Mouse (Mus musculus) naive thymus-derived CD4-positive, alpha-beta T cell, adult 2 months (primary cell): ENCODE results near the gene Zrsr1.

Source experiments
- DNase-seq: peaks from one replicate; pipeline ENCODE4 v3.0.0-alpha.2; 2011; ENCODE audit warnings: low read depth

The Zrsr1 gene

DNA sequence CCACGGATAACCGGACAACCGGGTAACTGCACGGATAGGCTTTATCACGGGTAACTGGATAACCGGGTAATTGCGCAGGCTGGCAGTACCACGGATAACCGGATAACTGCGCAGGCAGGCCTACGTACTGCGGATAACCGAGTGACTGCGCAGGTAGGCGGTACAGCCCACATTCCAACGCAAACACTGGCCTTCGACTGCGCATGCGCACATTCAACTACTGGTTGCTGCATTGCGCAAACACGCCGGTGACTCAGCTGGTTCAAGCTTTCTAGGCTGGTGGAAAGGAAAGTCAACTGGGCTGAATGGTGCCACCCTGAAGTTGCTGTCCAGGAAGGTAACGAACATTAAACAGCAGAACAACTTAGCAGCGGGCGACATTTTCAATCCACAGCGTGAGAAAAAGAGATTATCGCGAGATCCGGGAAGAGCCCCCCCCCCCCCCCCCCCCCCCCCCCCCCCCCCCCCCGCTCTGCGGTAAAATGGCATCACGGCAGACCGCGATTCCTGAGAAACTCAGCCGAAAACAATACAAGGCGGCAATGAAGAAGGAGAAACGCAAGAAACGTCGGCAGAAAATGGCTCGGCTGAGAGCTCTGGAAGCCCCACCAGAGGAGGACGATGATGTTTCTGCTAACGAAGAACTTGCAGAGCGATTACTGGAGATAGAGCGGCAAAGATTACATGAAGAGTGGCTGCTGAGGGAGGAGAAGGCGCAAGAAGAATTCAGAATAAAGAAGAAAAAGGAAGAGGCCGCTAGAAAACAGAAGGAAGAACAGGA lies 1.1 kb downstream of the Zrsr1 start:
- peak; percentile 91 for DNase-seq

DNA sequence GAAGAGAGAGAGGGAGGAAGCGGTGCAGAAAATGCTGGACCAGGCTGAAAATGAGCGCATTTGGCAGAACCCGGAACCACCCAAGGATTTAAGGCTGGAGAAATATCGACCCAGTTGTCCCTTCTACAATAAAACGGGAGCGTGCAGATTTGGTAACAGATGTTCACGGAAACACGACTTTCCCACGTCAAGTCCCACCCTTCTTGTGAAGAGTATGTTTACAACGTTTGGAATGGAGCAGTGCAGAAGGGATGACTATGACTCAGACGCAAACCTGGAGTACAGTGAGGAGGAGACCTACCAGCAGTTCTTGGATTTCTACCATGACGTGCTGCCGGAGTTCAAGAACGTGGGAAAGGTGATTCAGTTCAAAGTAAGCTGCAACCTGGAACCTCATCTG lies 1.8 kb downstream of the Zrsr1 start:
- DNase-seq, result peak; percentile 32

DNA sequence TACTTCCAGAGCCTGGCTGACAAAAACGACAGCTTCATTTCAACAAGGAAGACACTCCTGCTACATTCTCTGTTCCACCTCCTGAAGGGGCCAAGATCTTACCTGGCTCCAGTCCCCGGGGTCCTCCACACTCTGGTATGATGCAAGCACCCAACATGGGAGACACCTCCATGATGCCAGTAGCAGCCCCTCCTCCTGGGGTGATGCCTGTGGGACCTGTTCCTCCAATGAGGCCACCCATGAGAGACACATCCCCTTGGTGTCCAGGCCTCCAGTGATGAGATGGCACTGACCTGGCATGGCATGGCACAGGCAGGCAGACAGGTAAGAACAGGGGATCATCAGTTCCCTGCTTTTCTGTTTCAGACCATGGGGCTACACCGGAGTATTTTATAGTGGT lies 6.4 kb downstream of the Zrsr1 start:
- DNase-seq, result no peak

DNA sequence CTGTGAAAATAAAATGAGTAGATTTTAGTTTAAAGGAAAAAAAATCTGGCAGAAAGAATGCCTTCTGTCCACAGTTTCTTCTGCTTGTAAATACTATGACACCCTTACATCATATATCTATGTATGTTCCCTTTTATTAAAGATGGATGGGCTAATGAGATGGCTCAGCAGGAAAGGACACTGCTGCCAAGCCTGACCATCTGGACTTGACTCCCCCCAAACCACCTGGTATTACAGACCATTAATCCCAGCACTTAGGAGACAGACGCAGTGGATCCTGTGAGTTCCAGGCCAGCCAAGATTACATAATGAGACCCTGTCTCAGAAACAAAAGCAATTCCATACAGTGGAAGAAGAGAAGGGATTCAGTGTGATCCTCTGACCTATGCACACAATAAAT lies 6.9 kb downstream of the Zrsr1 start:
- no peak for DNase-seq

DNA sequence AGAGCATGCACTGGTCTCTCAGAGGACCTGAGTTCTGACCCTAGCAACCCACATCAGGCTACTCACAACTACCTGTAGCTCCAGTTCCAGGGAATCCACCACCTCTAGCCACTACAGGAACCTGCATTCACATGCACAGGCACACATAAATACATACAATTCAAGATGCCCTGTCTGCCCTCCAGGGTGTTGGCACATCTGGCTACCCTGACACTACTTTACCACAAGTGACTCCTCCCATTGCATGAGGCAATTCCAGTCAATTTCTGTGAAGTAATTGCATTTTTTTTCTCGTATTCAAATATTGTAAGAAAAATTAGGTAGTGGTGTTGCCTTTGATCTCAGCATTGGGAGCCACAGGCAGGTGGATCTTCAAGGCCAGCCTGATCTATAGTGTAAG lies 7.4 kb downstream of the Zrsr1 start:
- no peak for DNase-seq

DNA sequence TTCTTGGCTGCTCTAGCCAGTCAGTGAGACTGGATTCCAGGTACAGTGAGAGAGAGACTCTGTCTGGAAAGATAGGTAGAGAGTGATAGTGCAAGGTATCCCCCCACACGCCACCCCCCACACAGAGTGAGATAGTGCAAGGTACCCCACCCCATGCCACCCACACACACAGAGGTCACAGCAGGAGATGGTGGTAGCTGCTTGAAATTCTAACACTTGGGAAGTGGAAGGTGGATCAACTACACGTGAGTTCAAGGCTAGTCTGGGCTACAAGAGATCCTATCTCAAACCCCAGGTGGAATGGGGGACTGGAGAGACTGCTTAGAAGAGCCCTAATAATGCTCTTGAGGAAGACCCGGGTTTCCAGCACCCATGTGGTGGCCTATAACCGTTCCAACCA lies 9.2 kb downstream of the Zrsr1 start:
- no peak for DNase-seq

DNA sequence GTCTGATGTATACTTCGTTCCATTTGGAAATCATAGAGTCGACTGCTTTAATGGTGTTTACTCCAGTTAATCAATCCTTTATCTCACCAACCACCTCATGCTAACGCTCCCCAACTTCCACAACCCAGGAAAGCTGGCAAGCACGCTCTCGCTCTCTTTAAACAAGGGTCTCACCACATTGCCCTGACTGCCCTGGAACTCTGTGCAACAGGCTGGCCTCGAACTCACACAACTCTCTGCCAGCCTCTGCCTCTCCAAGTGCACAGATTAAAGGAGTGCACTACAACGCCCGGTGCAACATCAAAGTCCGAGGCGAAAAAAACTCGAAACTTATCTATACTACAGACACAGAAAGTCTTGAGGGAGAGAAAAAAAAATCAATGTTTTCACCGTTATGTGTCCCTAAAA lies 9.7 kb downstream of the Zrsr1 start:
- no peak for DNase-seq

DNA sequence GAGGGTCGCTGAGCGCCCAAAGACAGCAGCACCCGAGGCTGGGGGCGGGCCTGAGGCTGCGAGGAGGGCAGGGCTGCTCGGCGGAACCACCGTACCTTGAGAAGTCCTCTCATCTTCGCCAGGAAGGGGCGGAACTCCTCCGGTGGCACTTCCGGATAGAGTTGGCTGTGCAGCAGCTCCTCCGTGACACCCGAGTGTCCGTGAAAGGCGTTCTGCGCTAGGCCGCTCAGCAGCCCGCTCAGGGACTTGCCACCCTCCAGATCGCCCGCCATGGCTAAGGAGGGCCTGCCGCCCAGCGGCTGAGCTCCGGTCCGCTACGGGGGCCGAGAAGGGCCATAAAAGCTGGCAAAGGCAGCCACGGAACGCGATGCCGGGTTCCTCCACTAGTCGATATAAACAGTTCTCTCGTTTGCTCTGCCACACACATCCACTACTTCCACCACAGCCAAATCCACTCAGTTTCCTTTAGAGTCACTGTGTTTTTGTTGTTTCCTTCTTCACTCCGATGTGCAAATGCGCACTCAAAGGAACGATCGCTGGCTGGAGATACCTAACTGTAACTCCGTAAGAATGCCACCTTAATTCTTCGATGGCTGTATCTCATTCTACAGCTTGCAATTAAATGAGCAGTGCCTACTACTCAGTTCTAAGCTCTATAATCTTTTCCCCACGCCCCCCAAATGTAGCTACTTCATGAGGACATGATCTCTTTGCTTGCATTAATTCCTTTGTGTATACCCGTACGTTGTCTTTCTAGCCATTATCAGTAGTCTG lies 10.4 kb downstream of the Zrsr1 start, which contains the start of the genes Gm28048 and Commd1:
Gene Gm28048 (minus strand): TSS at position 107 of the 774 bp plus-strand sequence.
Gene Commd1 (minus strand): TSS at position 399 of the 774 bp plus-strand sequence.
- DNase-seq, result peak; percentile 97

DNA sequence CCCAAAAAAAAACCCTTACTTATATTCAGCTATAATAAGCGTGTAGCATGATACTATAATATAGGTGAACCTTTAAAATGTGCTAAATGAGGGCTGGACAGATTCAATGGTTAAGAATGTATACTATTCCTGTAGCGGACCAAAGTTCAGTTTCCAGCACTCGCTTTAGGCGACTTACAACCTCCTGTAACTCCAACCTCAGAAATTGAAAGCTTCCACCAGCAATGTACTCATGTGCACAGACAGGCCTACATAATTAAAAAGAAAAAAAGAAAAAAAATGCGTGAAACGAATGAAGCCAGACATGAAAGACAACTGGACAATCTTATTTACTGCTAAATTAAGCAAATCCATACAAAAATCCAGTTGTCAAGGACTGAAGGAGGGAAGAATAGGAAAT lies 11.0 kb downstream of the Zrsr1 start:
- DNase-seq, result no peak

DNA sequence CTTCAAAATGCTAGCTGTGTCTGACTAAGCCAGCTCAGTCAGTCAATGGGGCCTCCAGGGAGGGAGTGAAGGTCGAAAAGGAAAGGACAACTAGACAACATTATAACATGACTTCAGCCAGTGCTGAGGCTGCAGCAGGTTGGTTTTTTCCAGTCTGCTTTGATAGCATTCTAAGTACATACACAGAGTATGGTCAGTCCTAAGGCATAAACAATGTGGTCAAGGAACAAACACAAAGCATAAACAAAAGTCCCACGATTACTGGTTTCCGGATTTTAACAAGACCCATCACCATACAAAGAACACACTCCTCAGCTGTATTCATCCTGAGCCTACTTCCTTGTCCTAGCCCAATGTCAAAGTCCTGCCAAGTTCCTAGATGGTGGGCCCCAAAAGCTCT lies 13.7 kb downstream of the Zrsr1 start:
- DNase-seq, result no peak

DNA sequence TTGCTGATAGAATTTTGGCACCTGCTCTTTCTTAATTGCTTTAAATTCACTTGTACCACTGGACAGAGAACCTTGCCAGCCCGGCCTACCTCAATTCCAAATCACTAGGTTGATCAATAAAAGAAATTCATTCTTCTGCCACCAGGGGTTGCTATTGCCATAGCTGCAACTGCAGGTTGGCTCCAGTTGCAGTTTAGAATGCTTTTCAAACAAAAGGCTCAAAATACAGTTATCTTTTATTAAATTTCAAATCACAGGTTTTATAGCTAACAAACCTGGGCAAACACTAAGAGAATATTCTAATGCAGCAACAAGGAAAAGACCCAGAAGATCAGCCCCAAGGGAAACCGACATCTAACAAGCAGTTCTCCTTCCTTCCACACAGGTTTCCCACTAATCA lies 15.6 kb downstream of the Zrsr1 start:
- peak; percentile 87 for DNase-seq

DNA sequence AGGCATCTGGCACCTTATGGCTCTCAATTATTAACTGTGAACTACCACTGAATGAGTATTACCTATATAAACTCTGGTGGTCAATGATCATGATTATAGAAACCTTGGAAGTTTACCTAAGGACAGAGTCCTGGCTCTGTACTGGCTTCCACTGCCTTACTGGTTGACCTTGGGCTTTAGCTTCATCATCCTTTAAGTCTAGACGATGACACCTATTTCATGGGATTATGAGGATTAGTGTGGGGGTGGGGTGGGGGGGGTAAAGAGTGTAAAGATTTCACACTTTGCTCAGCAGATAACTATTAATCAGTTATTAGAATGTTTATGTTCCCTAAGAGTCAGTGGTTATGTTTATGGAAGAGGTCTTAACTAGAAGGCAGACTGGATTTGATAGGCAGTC lies 18.0 kb downstream of the Zrsr1 start:
- DNase-seq, result no peak

DNA sequence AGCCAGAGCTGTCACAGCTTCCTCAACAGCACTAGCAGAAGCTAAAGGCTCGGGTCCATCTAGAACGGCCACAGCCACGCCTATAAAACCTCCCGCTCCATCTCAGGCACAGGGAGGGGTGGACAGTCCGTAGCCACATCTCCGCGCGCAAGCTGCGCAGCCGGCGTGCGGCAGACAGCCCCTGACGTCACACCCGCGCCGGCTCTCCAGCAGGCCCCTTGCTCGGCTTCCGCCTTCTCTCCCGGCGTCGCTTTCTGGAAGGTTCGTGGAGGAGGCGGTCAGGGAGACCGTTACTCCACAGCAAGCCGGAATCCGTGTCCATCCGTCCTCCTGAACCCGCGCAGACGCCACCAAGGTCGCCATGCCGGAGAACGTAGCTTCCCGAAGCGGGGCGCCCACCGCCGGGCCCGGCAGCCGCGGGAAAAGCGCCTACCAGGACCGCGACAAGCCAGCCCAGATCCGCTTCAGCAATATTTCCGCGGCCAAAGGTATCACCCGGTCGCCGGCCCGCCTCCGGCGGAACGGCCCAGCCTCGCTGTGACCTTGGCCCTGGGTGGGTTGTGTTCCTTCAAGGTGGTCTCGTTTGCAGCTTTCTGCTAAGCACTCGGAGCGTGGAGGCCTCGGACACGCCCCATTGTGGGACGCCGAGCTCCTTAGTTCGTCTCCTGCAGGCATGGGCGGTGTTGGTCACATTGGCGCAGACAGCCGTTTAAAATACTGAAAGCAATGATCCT lies 18.8 kb downstream of the Zrsr1 start, which contains the start of gene Cct4:
Gene Cct4 (plus strand): TSS at position 127 of the 734 bp plus-strand sequence.
- DNase-seq, result peak; percentile 88

DNA sequence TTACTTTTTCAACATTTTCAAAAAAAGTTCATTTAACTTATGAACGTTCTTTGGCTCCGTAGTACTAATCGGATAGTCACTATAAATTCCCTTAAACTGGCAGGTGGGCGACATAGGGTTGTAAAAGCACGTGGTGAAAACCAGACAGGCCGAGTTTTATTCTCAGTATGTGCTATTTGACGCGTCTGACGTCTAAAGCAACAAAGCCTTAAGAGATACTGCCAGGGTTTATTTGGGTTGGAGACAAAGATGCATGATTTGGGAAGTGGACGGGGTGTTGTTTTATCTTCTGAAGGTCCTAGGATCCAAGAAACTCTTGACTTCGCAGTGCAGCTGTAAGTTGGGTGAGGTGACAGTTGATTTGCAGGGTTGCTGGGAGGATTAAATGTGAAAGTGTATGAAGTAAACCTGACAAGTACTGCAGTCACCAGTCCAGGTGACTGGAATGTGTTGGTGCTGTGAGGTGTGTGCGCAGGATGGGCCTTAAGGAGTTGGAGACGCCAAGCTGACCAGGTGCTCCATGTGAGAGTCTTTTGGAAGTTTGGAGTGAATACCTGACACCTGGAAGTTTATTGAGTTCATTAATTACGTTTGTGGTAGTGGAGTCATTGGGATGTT lies 19.5 kb downstream of the Zrsr1 start:
- DNase-seq, result no peak

DNA sequence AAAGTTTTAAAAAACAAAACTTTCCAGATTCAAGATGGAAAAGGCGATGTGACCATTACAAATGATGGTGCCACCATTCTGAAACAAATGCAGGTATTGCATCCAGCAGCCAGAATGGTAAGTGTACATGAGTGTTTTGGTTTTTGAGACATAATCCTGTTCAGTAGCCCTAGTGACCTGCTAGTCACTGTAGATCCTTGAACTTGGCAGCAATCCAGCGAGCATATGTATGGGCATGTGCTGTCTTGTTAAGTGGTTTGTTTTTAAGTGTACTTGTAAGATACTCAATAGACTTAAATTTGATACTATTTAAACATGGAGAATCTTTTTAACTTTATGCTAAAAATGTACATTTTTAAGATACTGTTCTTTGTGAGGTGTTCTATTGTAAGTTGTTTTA lies 22.5 kb downstream of the Zrsr1 start:
- no peak for DNase-seq

DNA sequence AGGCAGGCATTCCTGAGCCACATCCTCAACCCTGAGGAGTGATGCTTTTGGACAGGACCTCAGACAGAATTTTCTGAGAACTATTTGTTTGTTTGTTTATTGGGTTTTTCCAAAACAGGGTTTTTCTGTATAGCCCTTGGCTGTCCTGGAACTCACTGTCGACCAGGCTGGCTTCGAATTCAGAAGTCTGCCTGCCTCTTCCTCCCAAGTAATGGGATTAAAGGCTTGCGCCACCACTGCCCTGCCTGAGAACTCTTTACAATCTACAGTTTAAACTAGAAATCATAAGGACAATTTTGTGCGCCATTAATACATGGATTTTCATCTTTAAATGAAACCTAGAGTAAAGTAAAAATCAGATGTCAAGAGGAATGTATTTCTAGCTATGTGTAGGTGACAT lies 23.7 kb downstream of the Zrsr1 start:
- no peak for DNase-seq

DNA sequence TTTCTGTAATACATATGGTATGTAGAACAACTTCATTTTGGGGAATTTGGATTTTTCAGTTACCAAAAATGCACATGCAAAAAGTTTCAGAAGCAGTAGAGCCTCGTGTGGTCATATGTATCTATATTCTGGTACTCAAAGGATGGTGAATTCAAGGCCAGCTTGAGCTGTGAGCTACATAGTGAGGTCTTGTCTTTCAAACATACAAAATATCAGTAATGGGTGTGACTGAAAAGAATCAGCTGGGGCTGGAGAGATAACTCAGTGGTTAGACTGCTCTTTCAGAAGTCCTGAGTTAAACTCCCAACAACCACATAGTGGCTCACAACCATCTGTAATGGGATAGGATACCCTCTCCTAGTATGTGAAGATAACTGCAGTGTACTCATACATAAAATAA lies 26.5 kb downstream of the Zrsr1 start:
- no peak for DNase-seq

DNA sequence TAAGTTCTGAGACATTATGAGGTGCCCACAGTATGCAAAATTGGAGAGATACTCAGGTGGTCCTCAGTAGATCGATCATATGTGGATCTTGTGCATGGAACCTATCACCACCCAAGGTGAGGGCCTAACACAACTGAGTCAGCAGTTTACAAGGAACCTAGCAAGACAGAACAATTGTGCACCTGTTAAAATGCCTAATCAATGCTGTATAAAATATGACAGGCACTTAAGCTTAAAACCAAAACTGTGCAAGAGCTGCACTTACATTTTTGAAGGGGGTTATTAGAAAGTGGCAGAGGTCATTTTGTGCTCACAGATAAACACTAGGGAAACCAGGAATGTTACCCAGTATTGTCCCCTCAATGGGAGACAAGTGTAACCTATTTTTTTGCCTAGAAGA lies 33.5 kb downstream of the Zrsr1 start:
- no peak for DNase-seq

DNA sequence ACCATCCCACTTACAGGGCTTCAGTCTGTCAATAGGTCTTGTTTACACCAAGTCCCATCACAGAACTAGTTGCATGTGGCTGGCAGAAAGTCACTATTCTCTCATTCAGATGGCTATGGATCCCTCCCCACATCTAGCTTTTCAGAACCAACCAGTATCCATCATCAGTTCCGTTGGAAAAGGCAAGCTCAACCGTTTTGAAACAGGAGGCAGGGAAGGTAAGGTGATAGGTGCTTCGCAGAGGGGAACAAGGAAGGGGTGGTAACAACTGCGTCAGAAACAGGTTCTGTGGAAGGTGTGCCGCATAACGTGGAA lies 35.3 kb downstream of the Zrsr1 start:
- DNase-seq, result no peak

DNA sequence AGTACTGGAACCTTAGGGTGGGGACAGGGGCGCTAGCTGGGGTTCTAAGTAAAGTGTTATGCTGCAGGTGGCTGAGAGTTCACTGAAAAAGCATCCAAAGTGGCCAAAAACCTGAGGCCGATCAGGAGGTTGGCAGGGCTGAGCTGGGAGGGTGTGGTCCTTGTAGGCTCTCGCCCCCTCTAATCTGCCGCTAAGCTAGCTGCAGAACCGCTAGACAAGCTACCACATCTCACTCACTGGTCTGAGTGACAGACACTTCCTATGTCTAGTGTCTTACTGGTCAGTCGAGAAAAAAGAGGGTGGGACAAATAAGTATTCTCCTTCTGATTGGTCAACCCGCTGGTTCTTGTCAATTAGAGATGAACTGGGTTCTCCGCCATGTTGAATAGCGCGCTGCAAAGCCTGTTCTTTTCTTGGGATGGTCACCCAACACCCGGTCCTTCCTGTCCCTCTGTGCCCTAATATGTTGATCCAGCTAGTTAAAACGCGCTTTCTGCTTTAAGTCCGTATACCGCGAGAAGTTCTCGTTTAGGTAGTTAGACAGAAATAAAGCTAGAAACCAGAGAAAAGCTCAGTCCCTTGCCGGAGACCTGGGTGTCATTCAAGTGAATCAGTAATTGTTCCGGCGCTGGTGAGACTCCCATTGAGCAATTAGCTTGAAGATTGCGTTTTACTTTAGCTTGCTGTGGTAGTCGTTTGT lies 35.8 kb downstream of the Zrsr1 start, which contains the start of gene Fam161a:
Gene Fam161a (plus strand): TSS at position 51 of the 700 bp plus-strand sequence.
- DNase-seq, result peak; percentile 89

DNA sequence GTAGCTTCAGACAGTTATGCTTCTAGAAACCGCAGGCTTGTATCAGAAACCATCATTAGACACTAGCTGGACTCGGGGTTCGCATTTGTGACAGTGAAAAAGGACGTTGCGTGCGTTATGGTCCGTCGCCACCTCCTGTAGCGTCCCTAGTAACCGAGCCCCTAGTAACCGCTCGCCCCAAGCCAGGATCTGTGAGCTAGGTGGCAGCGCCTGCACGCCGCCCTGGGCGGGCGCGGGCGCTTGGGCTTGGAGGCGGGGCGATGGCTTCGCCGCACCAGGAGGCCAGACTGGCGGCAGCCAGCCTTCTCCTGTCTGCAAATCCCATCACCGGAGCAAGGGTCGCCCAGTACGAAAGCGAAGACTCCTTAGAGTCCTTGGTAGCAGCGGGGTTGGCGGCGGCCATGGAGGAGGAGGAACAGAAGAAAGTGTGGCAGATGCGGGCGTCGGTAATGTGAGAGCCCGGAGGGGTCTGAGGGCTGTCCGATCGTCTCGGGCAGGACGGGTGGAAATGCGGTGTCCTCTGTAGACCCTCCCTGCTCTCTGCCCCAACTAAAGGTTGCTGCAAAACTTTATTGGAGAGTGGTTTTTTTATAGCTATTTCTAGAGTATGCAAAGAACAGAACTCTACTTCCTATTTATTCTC lies 36.5 kb downstream of the Zrsr1 start:
- peak; percentile 79 for DNase-seq
